Mouse (Mus musculus) left cerebral cortex, adult 11 months (tissue): ENCODE data around the gene Polr3a.
A peak's percentile ranks its signal among the peaks of the same experiment; 100 is the strongest.

ENCODE experiments used
- DNase-seq: peaks from one replicate; pipeline ENCODE4 v3.0.0; 2022; ENCODE audit warnings: low spot score

Gene Polr3a

DNA sequence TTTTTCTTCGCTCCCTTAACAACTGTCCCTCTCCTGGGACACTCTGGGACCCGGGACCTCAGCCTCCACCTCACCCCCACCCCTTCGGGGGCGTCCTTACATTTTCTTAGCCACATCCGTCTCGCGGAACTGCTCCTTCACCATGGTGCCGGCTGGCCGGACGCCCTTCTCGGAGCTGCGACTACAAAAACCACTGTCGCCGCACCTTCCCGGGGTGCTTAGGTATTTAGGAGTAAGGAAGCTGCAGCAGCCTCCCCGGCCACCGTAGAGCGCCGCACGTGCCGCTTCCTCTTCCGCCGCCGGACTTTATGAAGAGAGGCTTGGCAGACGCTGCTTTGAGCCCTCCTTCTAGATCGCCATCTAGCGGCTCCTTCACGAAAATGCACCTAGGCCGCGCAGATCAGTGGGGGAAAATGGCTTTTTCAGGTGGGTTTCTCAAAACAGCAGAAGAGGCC is at the start of gene Polr3a, which contains the start of gene Rps24:
Polr3a (minus strand) TSS at position 286 of the 455 bp plus-strand sequence.
Rps24 (plus strand) TSS at position 353 of the 455 bp plus-strand sequence.
- DNase-seq: peak; percentile 86

DNA sequence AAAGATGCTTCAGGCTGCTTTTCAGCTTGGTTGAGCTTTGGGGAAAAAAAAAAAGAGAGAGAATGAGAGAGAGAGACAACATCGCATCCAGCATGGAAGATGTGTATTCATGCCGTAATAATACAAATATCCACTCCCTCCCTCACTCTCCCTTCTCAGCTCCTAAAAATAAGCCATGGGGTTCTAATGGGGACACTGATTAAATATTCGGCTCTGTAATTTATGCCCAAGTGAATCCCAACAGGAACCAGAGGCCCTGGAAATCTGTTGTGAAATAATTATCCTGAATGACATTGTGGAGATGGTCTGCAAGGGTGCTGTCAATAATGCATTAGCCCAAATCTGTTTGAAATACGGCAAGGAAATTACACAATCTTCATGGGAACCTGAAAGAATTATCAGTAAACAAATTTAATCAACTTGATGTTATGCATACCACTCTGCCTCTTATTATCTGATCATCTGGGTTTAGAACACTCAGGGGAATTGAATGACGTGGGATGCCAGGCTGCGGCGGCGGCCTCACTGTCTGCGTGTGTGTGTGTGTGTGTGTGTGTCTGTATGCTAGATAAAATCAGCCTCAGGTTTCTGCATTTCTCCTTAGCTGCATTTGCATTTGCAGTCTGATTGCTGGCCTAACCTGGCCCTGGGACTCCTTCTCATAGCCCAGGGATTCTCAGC is 48.1 kb upstream of the Polr3a start:
- no peak for DNase-seq

DNA sequence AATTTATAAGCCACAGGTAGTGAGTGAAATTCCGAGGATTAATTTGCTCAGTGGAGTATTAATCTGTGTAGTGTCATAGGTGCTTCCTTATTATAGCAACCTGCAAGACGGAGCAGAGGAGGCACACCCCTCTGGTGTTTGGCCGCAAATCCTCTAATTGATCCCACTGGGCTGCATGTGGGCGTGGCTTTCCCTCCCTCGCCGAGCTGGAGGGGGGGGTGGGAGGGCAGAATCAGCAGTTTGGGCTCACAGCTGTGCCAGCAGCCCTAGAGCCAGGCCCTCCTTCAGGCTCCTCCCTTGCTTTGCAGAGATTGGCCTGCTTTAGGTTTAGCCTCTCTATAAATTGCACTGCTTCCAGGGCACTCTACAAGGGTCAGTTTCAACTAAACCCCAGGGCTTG is 43.4 kb upstream of the Polr3a start:
- DNase-seq: no peak

DNA sequence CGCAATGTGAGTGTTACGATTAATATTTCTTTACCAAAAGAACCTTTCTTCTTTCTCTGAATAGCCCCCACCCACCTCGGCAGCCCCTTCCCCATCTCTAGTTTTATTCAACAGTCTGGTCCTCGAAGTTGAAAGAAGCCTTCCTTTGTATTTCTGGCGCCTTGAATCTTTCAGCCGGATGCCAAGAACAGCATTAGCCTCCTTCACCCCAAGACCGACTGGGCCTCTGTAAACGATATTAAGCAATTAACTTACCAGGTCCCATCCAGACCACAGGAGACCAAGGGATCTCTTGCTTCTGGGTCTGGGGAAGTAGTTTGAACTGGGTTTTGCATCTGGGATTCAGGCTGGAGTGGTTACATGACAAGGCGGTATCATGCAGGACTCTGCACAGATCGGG is 39.6 kb upstream of the Polr3a start:
- DNase-seq: no peak

DNA sequence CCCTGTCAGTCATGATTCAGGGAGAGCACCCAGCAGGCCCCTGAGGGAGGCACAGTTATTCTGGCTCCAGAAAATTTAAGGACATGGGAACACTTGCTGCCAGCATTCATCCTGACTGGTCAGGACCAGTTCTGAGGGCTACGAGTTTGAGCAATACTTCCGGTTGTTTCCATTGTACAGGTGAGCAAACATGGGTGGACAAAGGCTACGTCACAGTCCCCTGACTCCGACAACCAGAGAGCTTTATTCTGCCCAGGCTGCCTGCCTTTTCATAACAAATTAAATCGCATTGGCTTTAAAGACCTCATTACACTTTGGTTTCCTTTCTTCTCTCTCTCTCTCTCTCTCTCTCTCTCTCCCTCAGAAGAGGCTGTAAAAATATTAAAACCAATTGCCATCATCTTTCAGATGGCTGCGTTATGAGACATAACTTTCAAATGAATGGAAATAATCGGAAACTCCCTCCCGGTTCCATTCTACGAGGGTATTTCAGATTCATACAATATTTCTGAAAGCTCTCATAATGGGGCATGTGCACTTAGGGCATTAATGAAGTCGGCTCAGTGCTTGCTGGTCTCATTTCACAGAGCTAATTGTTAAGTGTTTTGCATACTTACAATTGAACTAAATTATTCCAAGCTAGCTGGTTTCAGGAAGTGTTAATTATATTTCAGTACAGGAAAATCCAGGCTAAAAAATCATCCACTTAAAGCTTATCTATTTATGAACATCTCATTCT is 39.0 kb upstream of the Polr3a start:
- no peak for DNase-seq

DNA sequence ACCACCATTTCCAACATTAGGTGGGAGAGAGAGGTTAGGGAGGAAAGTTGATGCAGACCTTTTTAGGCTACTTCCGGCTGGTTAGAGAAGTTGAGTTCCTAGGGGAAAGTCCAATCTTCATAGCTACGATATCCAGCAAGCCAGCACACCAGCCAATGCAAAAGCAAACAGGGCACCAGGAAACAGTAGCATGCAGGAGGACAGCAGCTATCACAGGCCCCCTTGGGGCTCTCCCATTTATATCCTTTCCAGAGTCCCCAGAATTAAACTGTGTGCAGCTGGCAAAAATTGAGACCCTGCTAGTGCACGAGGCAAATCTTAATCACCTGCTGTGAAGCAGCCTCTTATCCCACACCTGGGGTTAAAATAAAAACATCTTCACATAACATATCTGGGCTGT is 38.3 kb upstream of the Polr3a start:
- no peak for DNase-seq

DNA sequence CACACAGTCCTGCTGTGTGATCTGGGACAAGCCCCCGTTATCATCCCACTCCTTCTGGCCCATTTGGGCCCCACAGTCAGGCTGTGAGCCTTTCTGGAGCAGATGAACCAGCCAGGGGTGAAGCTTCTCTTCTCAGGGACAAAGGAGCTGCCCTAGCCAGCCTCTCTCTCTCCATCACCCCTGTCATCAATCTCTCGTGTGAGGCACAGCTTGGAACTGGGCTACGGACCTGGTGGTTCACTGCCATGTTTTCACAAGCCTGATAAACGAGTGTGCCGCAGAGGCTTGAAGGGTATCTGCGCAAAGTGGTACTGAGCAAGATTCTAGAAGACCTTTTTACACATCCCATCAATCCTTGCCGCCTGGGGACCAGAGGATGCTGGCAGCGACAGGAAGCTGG is 34.7 kb upstream of the Polr3a start:
- no peak for DNase-seq

DNA sequence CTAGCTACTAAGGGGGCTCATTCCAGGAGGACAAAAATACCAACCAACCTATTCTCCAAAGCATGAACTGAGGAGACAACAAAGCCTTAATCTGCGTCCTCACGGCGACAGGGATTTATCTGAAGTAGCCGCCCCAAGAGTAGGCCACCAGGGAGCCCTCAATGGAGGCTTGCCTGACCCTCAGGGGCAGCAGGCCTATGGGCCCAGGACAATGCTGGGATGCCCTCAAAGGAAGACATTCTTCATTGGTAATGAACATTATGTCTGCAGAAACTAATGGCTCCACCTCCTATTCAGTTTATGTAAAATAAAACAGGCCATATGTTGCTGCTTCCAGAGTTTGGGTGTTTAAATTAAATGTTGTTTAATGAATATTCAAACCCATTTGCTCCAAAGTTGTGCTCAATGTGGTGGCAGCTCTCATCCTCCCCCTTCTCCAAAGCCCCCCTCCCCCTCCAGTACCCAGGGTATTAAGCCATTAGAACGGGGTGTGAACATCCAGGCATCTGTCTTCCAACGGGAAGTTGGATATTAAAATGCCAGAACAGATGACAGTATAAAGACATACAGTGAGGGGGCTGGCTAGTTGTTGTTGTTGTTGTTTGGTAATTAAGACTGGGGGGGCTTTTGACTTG is 25.8 kb upstream of the Polr3a start:
- DNase-seq: no peak

DNA sequence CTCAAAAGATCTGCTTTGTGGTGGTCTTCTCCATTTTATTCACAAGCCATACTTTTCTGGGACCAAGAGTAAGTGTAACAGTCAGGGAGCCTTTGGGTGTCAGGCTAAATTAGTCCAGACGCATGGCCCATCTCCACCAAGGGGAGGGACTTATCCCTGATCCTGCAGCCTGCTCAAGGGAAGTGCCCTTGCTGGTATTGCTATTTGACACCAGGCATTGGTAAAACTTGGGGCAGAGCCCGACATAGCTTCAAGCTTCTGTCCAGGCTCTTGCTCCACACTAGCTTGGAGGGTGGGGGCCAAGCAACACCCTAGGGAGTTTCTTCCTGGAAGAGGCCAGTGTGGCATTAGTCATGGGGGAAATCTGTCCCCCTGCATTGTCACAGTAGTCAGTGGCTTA is 23.8 kb upstream of the Polr3a start:
- no peak for DNase-seq

DNA sequence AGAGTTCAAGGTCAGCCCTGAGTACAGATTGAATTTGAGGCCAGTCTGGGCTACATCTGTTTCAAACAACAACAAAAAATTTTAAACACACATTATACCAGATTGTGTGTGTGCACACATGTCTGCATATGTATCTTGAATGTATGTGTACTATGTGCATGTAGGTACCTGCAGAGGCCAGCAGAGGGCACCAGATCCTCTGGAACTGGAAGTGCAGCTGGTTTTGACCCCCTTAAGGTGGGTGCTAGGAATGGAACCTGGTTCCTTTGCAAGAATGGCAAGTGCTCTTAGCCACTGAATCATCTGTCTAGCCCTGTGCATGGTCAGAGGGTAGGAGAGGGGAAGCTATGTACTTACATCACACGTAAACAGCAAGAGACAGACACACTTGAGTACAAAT is 23.4 kb upstream of the Polr3a start:
- no peak for DNase-seq

DNA sequence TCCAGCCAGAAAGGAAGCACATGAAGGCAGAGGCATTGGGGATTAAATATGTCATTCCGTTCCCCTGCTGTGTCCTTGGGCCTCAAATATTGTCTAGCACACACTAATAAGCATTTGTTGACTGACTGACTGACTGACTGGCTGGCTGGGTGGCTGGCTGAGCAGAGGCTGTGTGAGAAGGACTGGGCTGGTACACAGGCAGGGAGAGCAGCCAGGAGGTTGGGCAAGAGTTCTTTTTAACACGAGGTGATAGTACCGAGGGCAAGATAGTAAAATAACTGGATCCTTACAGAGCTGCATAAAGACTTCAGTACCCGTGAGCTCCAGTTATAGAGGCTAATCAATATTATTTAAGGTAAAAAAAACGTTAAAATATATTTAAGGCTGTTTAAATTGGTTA is 22.7 kb upstream of the Polr3a start:
- no peak for DNase-seq

DNA sequence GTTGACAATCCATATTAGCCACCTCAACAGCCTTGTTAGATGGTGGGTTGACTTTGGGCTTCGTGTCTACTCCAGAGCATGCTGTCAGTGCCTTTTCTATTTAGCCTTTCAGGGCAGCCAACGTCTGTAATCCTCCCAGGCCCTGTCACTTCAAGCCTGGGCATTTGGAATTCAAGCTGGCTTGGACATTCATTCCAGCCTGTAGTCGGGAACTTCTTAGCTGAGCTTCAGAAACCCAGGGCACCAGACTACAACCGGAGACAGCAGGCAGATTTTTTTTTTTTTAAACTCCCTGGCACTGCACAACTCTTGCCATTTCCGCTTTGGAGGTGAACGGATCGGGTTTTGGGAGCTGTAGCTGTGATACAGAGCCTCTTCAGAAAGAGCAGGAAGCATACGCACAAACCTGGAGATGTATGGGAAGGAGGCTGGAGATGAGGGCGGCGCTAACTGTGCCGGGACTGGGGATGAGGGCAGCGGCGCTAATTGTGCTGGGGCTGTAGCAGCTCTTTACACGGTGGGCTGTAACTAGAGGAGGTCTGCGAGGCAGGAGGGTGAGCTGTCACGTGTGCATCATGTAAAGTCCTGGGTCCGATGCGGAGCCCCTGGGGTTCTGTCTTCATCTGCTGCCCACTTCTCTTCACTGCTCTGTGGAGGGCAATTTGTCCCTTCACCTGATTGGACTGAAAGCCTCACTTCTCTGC is 21.4 kb upstream of the Polr3a start:
- no peak for DNase-seq

DNA sequence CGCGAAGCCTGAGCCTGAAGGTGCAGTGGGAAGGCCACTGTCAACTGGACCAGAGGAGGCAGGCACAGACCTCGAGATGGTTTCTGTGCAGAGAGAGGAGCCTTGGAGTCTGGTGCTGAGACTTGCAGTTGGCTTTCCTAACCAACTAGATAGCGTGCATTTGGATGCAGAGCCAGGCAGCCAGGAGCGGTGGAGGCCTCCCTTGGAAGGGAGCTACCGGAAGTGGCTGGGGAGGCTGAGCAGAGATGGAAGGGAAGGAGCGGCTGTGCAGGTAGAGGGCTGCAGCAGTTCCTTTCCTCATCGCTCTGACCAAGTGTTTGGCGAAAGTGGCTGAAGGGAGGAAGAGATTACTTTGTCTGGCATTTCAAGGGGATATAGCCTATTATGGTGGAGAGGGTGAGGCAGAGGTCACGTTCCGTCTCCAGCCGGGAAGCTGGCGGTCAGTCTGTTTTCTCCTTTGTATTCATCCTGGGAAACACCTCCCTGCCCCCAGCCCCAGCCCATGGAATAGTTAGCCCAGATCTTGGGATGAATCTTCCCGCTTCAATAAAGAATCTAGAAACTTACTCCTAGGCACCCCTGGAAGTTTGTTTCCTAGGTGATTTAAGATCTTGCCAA is 20.7 kb upstream of the Polr3a start:
- DNase-seq: no peak

DNA sequence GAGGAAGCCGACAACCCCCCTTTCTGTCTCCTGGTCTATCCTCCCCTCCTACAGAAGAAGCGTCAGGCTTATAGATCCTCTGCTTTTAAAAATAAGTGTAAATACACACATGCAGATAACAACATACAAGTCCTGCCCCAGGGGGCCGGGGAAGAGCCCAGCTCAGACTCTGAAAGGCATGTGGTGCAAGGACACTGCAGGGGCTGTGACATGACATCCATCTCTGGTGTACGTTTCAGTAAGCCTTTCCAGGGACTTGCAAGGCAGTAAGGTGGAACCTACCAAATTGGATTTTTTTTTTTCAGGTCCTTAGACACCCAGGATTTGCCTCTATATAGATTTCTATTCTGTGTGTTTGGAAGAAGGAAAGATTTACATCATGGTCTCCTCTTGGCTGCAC is 14.4 kb upstream of the Polr3a start:
- no peak for DNase-seq

DNA sequence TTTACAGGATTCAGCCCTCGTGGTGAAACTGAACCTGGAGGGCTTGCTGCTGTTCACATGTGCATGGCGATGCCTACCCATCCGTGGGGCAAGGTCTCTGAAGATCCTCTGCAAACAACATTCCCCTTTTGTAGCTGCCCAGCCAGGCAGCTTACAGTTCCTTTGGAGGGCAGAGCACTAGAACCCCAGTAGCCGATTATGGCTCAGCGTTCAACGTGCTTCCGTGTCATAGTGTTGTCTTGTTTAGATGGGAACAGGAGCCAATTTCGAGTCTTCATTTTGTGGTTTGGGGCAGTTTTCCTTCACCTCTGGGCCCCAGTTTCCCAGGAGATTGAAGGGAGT is 14.0 kb upstream of the Polr3a start:
- DNase-seq: no peak

DNA sequence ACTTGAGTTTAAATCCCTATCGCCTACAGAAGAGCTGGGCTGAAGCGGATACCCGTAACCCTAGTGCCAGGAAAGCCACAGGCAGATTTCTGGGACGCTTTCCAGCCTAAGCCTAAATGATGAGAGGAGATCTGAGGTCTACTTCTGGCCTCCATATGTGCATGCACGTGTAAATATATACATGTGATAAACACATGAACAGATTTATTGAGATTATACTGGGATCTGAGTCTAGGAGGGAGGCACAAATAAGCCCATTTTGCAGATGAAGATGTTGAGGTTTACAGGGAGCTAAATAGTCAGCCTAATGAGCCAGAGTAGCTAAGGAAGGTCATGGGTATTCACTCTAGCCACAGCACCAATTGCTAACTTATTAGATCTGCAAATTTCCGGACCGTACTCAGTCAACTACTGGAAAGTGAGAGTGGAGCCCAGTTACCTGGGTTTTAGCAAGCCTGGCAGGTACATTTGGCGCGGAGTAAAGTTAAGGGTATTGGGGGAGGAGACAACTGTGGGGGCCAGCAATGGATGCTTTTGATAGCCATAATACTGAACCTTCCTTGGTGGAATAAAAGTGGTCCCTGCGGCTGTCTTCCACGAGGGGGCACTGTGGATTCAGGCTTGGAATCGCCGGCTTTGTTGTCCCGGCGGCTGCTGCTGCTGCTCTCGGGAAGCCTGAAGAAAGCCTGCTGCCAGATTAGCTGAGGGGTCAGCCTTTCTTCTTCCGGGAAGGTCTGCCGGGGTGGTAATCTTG is 13.4 kb upstream of the Polr3a start:
- DNase-seq: peak; percentile 73

DNA sequence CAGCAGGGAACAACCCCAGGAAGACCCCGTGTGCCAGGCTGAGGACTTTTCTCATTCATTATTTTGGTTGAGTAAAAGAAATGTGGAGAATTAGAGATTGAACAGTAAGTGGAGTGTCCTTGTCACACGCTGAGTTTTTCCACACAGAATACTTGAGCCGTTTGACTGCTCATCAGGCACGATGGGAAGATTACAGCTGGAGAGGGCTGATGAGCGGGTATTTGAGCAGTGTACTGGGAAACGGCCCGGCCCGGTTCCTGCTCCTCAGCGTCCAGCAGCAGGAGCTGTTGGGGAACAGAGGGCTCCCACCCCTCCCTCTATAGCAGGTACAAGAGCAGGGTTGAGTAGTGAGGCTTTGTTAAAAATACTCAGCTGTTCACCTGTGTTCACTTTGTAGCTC is 12.6 kb upstream of the Polr3a start:
- no peak for DNase-seq

DNA sequence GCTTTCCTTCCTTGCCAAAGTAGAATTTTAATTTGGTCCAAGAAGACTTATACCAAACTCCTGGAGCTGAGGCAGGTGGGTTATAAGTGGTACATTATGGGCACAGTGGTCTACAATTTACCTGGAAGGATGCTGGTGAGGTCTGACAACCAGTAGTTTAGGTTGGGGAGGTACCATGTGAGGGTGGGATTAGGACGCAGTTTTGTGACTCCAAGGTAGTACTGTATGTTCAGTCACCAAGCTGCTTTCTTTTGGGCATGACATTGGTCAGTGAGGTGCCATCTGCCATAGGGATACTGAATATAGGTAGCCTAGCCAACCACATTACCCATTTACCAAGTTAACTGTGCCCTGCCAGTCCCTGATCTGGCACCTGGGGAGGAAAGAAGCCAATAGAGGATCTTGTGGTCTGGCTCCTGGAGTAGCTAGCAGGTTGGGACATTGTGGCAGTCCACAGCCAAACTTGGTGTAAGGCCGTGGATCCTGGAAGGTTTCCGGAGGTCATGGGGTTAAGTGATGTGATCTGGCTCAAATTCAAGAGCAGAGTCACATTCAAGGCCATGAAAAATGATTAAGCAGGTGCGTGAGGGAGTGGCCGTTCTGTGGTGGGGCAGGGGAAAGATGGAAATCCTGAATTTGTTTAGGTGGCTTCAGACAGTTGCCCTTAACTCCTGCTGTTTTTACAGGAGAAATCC is 11.8 kb upstream of the Polr3a start:
- no peak for DNase-seq

DNA sequence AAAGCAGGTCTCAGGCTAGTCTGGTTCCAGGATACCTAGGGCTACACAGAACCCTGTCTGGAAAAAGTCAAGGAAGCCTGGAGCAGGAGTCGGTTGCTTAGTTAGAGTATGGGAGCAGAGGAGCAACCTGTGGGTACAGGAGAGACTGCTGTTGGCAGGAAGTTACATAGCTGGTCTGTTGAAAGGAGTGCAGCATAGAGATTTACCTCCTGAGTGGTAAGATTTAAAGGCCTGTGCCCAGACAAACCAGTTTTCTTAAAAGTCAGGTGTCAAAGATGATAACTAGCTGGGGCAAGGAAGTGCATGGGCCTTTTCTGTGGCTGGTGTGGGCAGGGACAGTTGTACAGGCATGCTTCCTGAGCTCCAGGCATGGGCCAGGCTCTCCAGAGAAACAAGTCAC is 10.6 kb upstream of the Polr3a start:
- DNase-seq: no peak

DNA sequence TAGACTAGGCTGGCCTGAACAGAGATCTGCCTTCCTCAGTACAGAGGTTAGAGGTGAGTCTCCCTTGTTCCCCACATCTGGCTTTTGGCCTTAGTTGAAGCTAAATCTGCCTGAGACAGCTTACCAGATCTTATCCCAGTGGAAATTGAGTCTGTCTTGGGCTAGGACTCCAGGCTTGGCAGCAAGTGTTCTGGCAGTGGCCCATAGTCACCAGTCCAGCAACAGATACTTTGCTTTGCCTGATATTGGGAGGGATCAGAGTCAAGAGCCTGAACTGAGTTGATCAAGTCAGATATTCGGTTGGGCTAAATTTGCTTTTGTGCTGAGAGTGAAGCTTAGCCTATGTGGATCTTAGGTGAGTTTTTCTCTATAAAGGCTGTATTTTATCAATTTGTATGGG is 9.6 kb upstream of the Polr3a start:
- no peak for DNase-seq

DNA sequence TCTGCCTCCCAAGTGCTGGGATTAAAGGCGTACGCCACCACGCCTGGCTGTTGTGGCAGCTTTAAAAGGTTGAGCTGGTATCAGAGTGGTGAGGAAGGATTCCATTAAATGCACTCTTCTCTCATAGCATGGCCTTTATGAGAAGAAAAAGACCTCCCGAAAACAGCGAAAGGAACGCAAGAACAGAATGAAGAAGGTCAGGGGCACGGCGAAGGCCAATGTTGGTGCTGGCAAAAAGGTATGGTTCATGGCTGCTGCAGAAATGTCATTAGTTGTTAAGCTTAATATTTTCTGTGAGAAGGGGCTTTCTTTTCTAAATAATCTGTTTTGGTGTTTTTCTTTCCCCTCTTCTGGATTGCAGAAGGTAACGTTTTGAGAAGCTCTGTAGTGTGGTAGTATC is 6.4 kb upstream of the Polr3a start:
- no peak for DNase-seq
